Mouse (Mus musculus): Measurements from ENCODE around the gene Mgarp.

GRCm38 (mm10) chr3:51375307-51376265, 21.0 kb downstream of the Mgarp start:
- TF ChIP-seq CEBPB (IDR thresholded peaks at IDR 0.05; ENCODE audit: low read depth) (no peak), USF1 (IDR thresholded peaks at IDR 0.05; ENCODE audit: low read depth) (no peak)
